Mouse (Mus musculus) lung, adult 2 months (tissue): ENCODE data around the gene Cnn1.

Experiments
- CTCF ChIP-seq: fragments of 200-500 bp; IDR thresholded peaks from 2 replicates; pipeline ENCODE4 v1.5.1; 2011; ENCODE audit warnings: mild to moderate bottlenecking, low read length, control low read depth; ENCODE audit not compliant: insufficient read depth
- POLR2A ChIP-seq: fragments of 200-500 bp; IDR thresholded peaks from 2 replicates; pipeline ENCODE4 v1.6.1; 2011; ENCODE audit warnings: low read depth, mild to moderate bottlenecking, control low read depth, low read length, borderline replicate concordance; ENCODE audit errors: extremely low read depth

DNA sequence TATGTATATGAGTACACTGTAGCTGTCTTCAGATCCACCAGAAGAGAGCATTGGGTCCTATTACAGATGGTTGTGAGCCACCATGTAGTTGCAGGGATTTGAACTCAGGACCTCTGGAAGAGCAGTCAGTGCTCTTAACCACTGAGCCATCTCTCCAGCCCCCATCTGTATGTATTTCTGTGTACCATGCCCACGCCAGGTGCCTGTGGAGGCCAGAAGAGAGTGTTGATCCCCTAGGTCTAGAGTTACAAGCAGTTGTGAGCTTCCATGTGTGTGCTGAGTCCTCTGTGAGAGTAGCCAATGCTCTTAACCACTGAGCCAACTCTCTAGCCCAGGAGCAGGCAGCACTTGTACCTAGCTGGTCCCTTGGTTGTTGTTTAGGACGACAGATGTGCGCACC lies 25.2 kb downstream of the Cnn1 start:
- TF ChIP-seq CTCF = no peak
- no peak for TF ChIP-seq POLR2A
